Mouse (Mus musculus): ENCODE data around the gene Grin3b.

- TF ChIP-seq CTCF (IDR thresholded peaks at IDR 0.05; ENCODE audit: low read depth) = peak; percentile 37
- TF ChIP-seq EP300 (IDR thresholded peaks at IDR 0.05; ENCODE audit: low read depth) = no peak
Observed at GRCm38 (mm10) chr10:79927324-79928029, 43.0 kb upstream of the Grin3b start.

Measured in liver, embryonic 14.5 days (tissue).